Mouse (Mus musculus) forebrain, postnatal 0 days (tissue): Measurements from ENCODE around the gene Pstk. TPM values are rescaled to one million over a fixed set of nuclear protein-coding genes. Genes with fewer than 3 reads are reported as not detected.
"Not testable (repeated sequence)": the region's sequence is repeated elsewhere in the genome, so short reads cannot be mapped to it uniquely, and the experiment has no call there.

Experiments used
- ATAC-seq: fragments of 200-750 bp; cut with Nextera tagmentation; 2 replicates; pipeline ENCODE4 v1.8.0; 2017; ENCODE audit warnings: mild to moderate bottlenecking, moderate library complexity
- DNase-seq: peaks from one replicate; pipeline ENCODE4 v3.0.0-alpha.2; 2015
- H3K27ac ChIP-seq: fragments of 300-500 bp; sonication (generic); 2 replicates; pipeline ENCODE4 v1.5.1; 2014; ENCODE audit warnings: low read depth, mild to moderate bottlenecking, antibody characterized with exemption, low read length, moderate library complexity, mixed read lengths
- H3K27me3 ChIP-seq: fragments of 300-500 bp; sonication (generic); 2 replicates; pipeline ENCODE4 v1.6.1; 2014; ENCODE audit warnings: mild to moderate bottlenecking, low read length, mixed read lengths; ENCODE audit not compliant: insufficient read depth
- H3K36me3 ChIP-seq: fragments of 300-500 bp; sonication (generic); 2 replicates; pipeline ENCODE4 v1.6.1; 2014; ENCODE audit warnings: mild to moderate bottlenecking, moderate library complexity; ENCODE audit not compliant: insufficient read depth
- H3K4me1 ChIP-seq: fragments of 300-500 bp; sonication (generic); 2 replicates; pipeline ENCODE4 v1.6.1; 2014; ENCODE audit warnings: antibody characterized with exemption; ENCODE audit not compliant: insufficient read depth
- H3K4me2 ChIP-seq: fragments of 300-500 bp; sonication (generic); 2 replicates; pipeline ENCODE4 v1.6.1; 2014; ENCODE audit warnings: low read depth, mild to moderate bottlenecking, moderate library complexity
- H3K4me3 ChIP-seq: fragments of 300-500 bp; sonication (generic); 2 replicates; pipeline ENCODE4 v1.5.1; 2014; ENCODE audit warnings: low read depth, low read length, mixed read lengths
- H3K9ac ChIP-seq: fragments of 300-500 bp; sonication (generic); 2 replicates; pipeline ENCODE4 v1.6.1; 2014; ENCODE audit warnings: mild to moderate bottlenecking
- H3K9me3 ChIP-seq: fragments of 300-500 bp; sonication (generic); 2 replicates; pipeline ENCODE4 v1.6.1; 2016; ENCODE audit warnings: low read length
- CTCF ChIP-seq: sonication (generic); IDR thresholded peaks from 2 replicates; pipeline ENCODE4 v1.5.1; 2016; ENCODE audit warnings: antibody characterized with exemption, control low read depth, low read depth
- whole genome bisulfite sequencing: fragments of 180-500 bp; shearing (Covaris S2); extraction: QIAGEN DNeasy Blood & Tissue Kit; methylation state at CpG from one replicate; pipeline ENCODE4 v1.1.7; 2014; 5-methylcytosine and 5-hydroxymethylcytosine counted together
- polyA plus RNA-seq: library from polyadenylated mRNA; unstranded; fragments of >200 nt; fragmentation: Nextera tagmentation; extraction: Ambion mirVana; gene quantifications from 2 replicates; pipeline ENCODE4 v1.2.1, GENCODE M21; 2015
- total RNA-seq: library from RNA; depleted of rRNA; stranded (reverse); fragments of >200 nt; gene quantifications from 2 replicates; pipeline ENCODE4 v1.2.3, GENCODE M21; 2014; rRNA removed

Gene Pstk
- total and polyA plus RNA-seq, 2 experiments from 2014 or later, result 22.6 to 36.4 TPM

DNA sequence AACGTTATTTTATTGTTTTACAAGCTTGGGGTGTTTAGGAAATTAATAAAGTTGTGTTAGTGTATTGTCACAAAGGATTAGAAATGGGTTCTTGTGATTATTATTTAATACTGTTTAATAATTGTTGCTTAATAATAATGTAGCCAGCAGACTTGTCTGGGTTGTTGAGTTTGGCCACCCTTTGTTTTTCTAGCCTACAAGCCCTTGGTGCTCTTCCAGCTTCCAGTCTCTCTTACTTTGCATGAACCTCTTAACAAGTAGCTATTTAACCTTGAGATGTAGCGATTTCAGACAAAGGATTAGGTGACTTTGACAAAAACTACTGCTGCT lies 41.0 kb downstream of the Pstk start:
- ATAC-seq, result no peak
- no peaks in the 10 kb centered on the region for H3K36me3 ChIP-seq
- no peak for TF ChIP-seq CTCF
- peaks cover 16% of the 10 kb centered on the region for H3K4me1 ChIP-seq
- no peak for DNase-seq
- no peaks in the 10 kb centered on the region for H3K27me3 ChIP-seq
- H3K4me3 ChIP-seq, result 0 out of 2 replicates have a peak overlapping the region, but pooled peaks have one; percentile 73
- peak overlapping the region; percentile 60; the same call in 1 of the 2 replicates for H3K4me2 ChIP-seq
- no peaks in the 10 kb centered on the region for H3K9me3 ChIP-seq
- H3K9ac ChIP-seq, result no peak overlapping the region
- H3K27ac ChIP-seq, result no peak overlapping the region
- WGBS, result 58% methylated on average over 2 of the region's 2 CpGs

DNA sequence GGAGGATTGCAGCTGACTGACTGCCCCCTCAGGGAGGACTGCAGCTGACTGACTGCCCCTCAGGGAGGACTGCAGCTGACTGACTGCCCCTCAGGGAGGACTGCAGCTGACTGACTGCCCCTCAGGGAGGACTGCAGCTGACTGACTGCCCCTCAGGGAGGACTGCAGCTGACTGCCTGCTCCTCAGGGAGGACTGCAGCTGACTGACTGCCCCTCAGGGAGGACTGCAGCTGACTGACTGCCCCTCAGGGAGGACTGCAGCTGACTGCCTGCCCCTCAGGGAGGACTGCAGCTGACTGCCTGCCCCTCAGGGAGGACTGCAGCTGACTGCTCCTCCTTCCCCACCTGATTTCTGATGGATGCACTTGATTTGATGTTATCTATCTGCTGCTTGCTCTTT lies 45.8 kb downstream of the Pstk start:
- not testable (repeated sequence) for H3K9ac ChIP-seq, H3K27me3 ChIP-seq, H3K36me3 ChIP-seq, H3K9me3 ChIP-seq, H3K4me2 ChIP-seq, H3K27ac ChIP-seq, H3K4me3 ChIP-seq, ATAC-seq, DNase-seq, H3K4me1 ChIP-seq

DNA sequence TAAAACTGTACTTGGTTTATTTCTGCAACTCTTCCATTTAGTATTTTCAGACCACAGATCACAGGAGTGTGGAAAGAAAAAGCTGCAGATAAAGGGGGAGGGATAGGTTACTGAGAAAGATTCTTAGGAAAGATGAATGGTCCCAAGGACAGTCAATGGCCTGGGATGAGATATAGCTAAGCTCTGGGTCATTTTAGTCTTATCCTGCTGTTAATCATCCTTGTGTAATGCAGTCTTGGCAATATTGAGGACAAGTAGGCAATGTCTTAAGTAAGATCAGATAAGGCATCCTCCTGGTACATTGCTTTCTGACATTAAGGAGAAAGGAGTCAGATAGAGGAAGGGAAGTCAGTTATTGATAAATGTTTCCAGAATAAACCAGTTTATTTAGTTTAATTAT lies 46.7 kb downstream of the Pstk start:
- no peaks in the 10 kb centered on the region for H3K4me1 ChIP-seq
- no peaks in the 10 kb centered on the region for H3K9me3 ChIP-seq
- H3K27me3 ChIP-seq, result no peaks in the 10 kb centered on the region
- no peak for DNase-seq
- H3K4me3 ChIP-seq, result no peak overlapping the region
- H3K9ac ChIP-seq, result no peak overlapping the region
- H3K27ac ChIP-seq, result no peak overlapping the region
- H3K4me2 ChIP-seq, result no peak overlapping the region
- no peaks in the 10 kb centered on the region for H3K36me3 ChIP-seq
- no peak for ATAC-seq
- TF ChIP-seq CTCF, result no peak

DNA sequence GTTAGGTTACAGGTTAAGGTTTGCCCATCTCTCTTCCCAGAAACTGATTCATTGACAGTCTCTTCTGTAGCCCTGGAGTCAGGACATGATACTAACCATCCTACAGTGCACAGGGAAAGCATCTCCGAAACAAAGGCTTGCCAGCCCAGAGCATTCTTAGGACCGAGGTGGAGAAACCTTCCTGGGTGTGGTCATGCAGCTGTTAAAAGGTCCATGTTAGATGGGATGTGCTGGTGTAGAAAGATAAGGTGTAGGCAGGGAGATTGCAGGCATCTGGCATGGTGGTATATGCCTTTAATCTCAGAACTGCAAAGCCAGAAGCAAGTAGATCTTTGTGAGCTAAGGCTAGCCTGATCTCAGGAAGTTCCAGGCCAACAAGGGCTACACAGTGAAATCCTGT lies 54.0 kb downstream of the Pstk start:
- no peak for TF ChIP-seq CTCF
- Histone ChIP-seq H3K36me3 (peaks cover 28% of the 10 kb centered on the region), H3K27me3 (no peaks in the 10 kb centered on the region), H3K4me1 (no peaks in the 10 kb centered on the region), H3K4me2 (no peak overlapping the region), H3K9me3 (no peaks in the 10 kb centered on the region), H3K27ac (no peak overlapping the region), H3K9ac (no peak overlapping the region), H3K4me3 (no peak overlapping the region)
- DNase-seq (no peak), ATAC-seq (no peak)
- WGBS, result 83% methylated on average over 2 of the region's 2 CpGs

DNA sequence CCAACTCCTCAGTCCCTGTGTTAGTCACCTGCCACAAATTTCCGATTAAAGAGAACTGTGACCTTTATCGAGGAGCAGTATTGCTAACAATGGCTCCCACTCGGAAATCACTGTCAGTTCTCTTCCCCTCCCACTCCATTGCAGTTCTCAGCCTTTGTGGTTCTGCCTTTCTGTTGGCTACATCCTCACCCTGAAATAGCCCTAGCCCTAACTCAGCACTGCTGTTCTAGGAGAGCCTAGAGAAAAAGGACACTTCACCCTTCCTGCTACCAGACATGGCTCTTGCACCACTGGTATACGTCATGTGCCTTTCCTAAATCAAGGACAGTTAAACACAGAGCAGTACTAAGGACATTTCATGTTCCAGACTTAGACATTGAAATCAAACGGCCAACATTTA lies 56.4 kb downstream of the Pstk start:
- H3K4me3 ChIP-seq, result no peak overlapping the region
- TF ChIP-seq CTCF, result no peak
- H3K9me3 ChIP-seq, result no peaks in the 10 kb centered on the region
- 85% methylated on average over 5 of the region's 5 CpGs for WGBS
- ATAC-seq (no peak), DNase-seq (no peak)
- H3K4me2 ChIP-seq, result no peak overlapping the region
- no peaks in the 10 kb centered on the region for H3K27me3 ChIP-seq
- no peak overlapping the region for H3K27ac ChIP-seq
- H3K36me3 ChIP-seq, result peaks cover 45% of the 10 kb centered on the region
- H3K4me1 ChIP-seq, result no peaks in the 10 kb centered on the region
- no peak overlapping the region for H3K9ac ChIP-seq

DNA sequence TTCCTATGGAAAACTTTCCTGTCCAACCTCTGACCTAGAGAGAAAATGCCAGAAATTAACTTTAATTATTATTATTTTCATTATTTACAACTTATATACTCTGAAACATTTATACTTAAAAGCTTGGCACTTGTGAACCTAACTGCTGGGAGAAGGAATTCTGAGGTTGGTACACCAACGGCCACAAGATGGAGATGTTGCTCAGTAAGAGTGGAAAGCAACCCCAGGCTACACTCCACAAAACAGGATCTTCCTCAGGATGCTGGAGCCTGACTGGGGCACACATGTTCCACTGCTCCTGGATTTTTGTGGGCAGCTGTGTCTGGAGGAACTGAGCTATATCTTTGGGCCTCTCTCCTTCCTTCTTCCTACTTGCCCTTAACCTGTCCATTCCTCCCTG lies 61.3 kb downstream of the Pstk start:
- ATAC-seq (peak; percentile 45; the same call in 1 of the 2 replicates), DNase-seq (peak; percentile 74)
- H3K27ac ChIP-seq, result no peak overlapping the region
- WGBS, result 12% methylated on average over 1 of the region's 1 CpGs
- H3K9me3 ChIP-seq, result no peaks in the 10 kb centered on the region
- TF ChIP-seq CTCF, result peak; percentile 78
- no peak overlapping the region for H3K9ac ChIP-seq
- H3K27me3 ChIP-seq, result no peaks in the 10 kb centered on the region
- H3K4me2 ChIP-seq, result no peak overlapping the region
- H3K4me1 ChIP-seq, result no peaks in the 10 kb centered on the region
- H3K4me3 ChIP-seq, result no peak overlapping the region
- peaks cover 44% of the 10 kb centered on the region for H3K36me3 ChIP-seq

DNA sequence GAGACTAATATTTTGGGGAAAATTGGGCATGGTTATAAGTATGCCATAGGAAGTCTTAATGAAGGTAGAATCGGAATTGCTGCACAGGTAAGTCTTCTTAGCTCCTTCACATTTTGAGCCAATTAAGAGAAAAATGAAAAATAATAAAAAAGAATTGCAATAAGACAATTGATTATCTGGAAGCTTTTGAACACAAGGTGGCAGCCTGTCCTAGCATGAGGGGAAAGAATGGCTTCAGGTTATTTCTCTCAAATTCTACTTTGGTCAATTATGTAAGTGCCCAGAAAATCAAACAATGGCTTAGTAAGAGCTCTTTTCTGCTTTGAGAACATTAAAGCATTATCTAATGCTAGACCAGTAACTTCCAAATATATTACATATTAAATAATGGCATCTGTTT lies 63.3 kb downstream of the Pstk start:
- H3K9me3 ChIP-seq, result no peaks in the 10 kb centered on the region
- TF ChIP-seq CTCF, result peak; percentile 40; the same call in 1 of the 2 replicates
- peaks cover 37% of the 10 kb centered on the region for H3K36me3 ChIP-seq
- ATAC-seq (no peak), DNase-seq (no peak)
- 86% methylated on average over 1 of the region's 1 CpGs for WGBS
- H3K4me1 ChIP-seq, result no peaks in the 10 kb centered on the region
- no peak overlapping the region for H3K9ac ChIP-seq
- H3K27ac ChIP-seq, result no peak overlapping the region
- H3K4me3 ChIP-seq, result no peak overlapping the region
- no peaks in the 10 kb centered on the region for H3K27me3 ChIP-seq
- no peak overlapping the region for H3K4me2 ChIP-seq

DNA sequence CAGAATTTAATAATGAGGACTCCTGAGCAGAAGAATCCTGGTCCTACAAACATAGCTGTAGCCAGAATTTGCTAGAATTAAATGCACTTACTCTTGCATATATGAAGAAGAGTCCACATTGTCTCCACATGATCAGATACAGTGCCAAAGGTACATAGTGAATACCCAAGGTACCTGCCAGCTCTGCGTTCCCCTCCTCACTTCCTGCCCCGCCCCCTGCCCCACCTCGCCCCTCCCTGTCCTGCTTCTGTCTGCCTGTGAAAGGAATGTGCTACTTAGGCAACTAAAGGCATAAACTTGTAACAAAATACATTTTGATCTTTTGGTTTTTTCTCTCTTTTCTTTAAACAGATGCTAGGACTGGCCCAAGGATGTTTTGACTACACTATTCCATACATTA lies 66.1 kb downstream of the Pstk start:
- H3K27me3 ChIP-seq, result no peaks in the 10 kb centered on the region
- H3K36me3 ChIP-seq, result peaks cover 17% of the 10 kb centered on the region; the same call in 1 of the 2 replicates
- TF ChIP-seq CTCF, result no peak
- no peaks in the 10 kb centered on the region for H3K9me3 ChIP-seq
- no peak for ATAC-seq
- no peak overlapping the region for H3K27ac ChIP-seq
- DNase-seq, result no peak
- H3K4me3 ChIP-seq, result no peak overlapping the region
- H3K9ac ChIP-seq, result no peak overlapping the region
- 68% methylated on average over 3 of the region's 3 CpGs for WGBS
- no peaks in the 10 kb centered on the region for H3K4me1 ChIP-seq
- H3K4me2 ChIP-seq, result no peak overlapping the region

Other genes starting within 250 kb of the Pstk start
- not detected in 2 replicates for gene 4933402N03Rik, start 224.8 kb upstream of the Pstk start, total RNA-seq
- not detected in 2 replicates for gene 4933402N03Rik, start 224.8 kb upstream of the Pstk start, polyA plus RNA-seq
- gene 5430419D17Rik, start 196.7 kb upstream of the Pstk start, total RNA-seq, result 0.08 and 0.19 TPM in 2 replicates
- 0.02 TPM in 1 of 2 replicates, not detected in the other for gene 5430419D17Rik, start 196.7 kb upstream of the Pstk start, polyA plus RNA-seq
- gene Cuzd1, start 48.8 kb upstream of the Pstk start, total RNA-seq, result 0.76 TPM in 1 of 2 replicates, not detected in the other
- 0.13 and 0.16 TPM in 2 replicates for gene Cuzd1, start 48.8 kb upstream of the Pstk start, polyA plus RNA-seq
- not detected in 2 replicates for gene Fam24b, start 41.6 kb upstream of the Pstk start, total RNA-seq
- gene Fam24b, start 41.6 kb upstream of the Pstk start, polyA plus RNA-seq, result not detected in 2 replicates
- gene Fam24a, start 37.3 kb upstream of the Pstk start, total RNA-seq, result not detected in 2 replicates
- gene Fam24a, start 37.3 kb upstream of the Pstk start, polyA plus RNA-seq, result not detected in 2 replicates
- 7.6 and 21.7 TPM in 2 replicates for gene 2310057M21Rik, start 8.4 kb upstream of the Pstk start, total RNA-seq
- gene 2310057M21Rik, start 8.4 kb upstream of the Pstk start, polyA plus RNA-seq, result 16.2 and 22.3 TPM in 2 replicates
- gene Ikzf5, start 39.4 kb downstream of the Pstk start, total RNA-seq, result 18.8 and 20.8 TPM in 2 replicates
- 10.0 and 10.5 TPM in 2 replicates for gene Ikzf5, start 39.4 kb downstream of the Pstk start, polyA plus RNA-seq
- gene Acadsb, start 39.5 kb downstream of the Pstk start, total RNA-seq, result 56.7 and 80.3 TPM in 2 replicates
- gene Acadsb, start 39.5 kb downstream of the Pstk start, polyA plus RNA-seq, result 51.6 and 73.3 TPM in 2 replicates
- gene Hmx3, start 171.7 kb downstream of the Pstk start, total RNA-seq, result 0.38 and 1.6 TPM in 2 replicates
- gene Hmx3, start 171.7 kb downstream of the Pstk start, polyA plus RNA-seq, result 0.62 TPM in 1 of 2 replicates, not detected in the other
- 1.1 and 1.3 TPM in 2 replicates for gene Hmx2, start 177.6 kb downstream of the Pstk start, total RNA-seq
- gene Hmx2, start 177.6 kb downstream of the Pstk start, polyA plus RNA-seq, result 0.11 and 0.45 TPM in 2 replicates
- 92.5 and 95.3 TPM in 2 replicates for gene Bub3, start 189.1 kb downstream of the Pstk start, total RNA-seq
- 118 and 124 TPM in 2 replicates for gene Bub3, start 189.1 kb downstream of the Pstk start, polyA plus RNA-seq